Mouse (Mus musculus): ENCODE results near the gene Pdcd4.

Pdcd4 gene

GRCm38 (mm10) chr19:53892061-53892460 is at the start of gene Pdcd4:
Gene Pdcd4, plus strand, starts transcription at chr19:53892231.
- DNase-seq: no peak

GRCm38 (mm10) chr19:53843972-53844371 is 48.1 kb upstream of the Pdcd4 start:
- no peak for DNase-seq

- DNase-seq: no peak
Observed at GRCm38 (mm10) chr19:53848272-53848995, 43.6 kb upstream of the Pdcd4 start.

DNA sequence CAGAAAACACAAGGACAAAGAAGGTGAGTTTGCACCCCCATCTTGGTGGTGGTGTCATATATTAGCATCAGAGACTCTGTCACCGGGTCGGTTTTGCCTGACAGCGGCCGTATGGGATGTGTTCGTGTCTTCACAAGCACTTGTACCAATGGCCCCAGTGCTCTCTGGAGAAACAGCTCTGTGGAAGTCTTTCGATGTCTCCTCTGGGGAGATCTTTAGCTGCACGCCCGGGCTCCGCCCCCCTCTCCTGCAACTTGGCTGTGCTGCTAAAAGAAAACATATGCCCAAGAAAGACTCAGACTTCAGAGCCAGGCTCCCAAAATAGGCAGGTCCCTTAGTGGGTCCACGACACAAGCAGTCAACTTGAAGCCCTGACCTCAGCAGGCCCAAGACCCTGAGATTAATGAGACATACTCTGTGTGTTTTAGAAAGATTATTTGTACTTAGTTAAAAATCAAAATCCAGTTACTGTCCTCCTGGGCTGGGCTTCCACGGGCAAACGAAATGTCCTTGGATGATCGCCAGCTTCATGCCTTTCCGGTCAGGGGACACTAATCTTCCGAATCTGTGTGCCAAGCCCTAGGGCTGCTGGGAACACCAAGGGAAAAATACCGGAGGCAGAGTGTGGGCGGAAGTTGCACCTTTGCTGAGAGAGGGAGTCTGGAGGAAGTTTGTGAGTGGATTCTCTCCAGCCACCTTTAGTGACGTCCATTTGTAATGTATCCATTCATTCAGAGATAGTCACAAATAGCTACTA is 41.7 kb upstream of the Pdcd4 start:
- no peak for DNase-seq

DNA sequence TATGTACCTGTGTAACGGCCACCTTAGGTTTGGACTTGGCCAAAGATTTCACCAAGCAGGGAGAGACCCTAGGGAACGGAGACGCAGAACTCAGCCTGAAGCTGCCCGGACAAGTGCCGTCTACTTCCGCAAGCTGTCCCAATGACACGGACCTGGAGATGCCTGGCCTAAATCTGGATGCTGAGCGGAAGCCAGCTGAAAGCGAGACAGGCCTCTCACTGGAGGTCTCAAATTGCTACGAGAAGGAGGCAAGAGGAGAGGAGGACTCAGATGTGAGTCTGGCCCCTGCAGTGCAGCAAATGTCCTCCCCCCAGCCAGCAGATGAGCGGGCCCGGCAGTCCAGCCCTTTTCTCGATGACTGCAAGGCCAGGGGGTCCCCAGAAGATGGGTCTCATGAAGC is 40.7 kb upstream of the Pdcd4 start:
- no peak for DNase-seq

GRCm38 (mm10) chr19:53851826-53852698 is 40.0 kb upstream of the Pdcd4 start:
- DNase-seq: no peak

DNA sequence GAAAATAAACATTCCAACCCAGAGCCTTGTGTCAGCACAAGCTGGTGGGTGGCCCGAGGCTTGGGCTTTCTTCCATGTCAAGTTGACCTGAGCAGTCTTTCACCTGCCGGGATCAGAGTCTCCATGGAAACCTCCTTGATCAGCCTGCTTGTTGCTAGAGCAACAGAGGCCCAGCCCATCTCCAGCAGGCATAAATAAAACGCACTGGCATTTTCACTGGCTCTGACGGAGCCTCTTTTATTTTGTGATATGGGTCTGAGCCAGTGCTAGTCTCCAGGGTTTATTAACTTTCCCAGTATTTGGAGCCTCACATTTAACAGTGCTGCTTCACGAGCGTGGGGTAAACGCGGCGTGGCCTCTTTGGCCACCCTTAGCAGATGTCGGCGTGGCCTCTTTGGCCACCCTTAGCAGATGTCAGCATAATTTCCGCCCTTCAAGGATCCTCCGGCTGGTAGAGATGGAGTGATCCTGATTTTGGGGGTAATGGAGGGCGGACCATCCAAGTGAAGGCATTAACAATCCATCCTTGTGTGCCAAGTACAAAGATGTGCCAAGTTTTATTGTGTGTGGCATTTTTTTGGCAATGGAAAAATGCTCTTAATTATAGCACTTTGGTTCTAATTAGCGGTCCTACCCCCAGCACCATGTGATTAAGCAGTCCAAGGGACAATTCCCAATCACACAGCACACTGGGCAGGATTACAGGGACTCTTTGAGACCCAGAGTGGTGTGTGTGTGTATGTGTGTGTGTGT is 39.2 kb upstream of the Pdcd4 start:
- DNase-seq: peak; percentile 51

GRCm38 (mm10) chr19:53854978-53855377 is 37.1 kb upstream of the Pdcd4 start:
- no peak for DNase-seq

DNA sequence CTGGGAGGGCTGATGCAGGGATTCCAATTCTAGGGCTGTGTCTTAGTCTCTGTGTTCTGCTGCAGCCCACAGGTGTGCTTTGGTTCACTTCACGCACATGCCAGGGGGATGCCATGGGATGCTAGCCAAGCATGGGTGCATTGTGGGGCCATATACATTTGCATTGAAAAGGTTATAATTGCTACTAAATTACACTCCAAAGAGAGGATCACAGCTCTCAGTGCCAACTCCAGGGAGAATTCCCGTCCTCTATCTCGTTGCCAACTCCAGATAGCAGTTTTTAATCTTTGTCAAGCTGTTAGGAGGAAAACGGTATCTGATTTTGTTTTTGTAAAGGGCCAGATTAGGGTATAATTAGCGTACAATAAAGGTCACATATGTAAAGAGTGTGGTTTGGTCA is 36.2 kb upstream of the Pdcd4 start:
- DNase-seq: no peak

DNA sequence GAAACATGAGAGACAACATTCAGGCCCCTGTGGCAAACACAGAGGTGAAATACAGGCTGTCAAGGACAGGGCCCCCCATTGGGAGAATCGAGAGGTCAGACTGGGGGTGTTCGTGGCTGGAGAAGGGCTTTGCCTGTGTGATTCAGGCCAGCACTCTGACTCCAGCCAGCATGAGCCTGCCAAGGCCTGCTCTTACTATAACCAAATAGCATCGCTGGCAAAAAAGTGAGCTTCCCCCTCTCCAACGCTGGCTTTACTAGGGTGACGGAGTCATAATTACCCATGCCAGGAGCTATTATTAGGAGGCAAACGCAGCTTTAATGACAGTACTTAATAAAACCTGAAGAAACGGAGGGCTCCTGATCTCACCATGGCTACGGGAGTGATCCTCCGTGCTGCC is 35.2 kb upstream of the Pdcd4 start:
- DNase-seq: no peak

- DNase-seq: no peak
Observed at GRCm38 (mm10) chr19:53857962-53858361, 34.1 kb upstream of the Pdcd4 start.

GRCm38 (mm10) chr19:53859149-53859548 is 32.9 kb upstream of the Pdcd4 start:
- DNase-seq: no peak

DNA sequence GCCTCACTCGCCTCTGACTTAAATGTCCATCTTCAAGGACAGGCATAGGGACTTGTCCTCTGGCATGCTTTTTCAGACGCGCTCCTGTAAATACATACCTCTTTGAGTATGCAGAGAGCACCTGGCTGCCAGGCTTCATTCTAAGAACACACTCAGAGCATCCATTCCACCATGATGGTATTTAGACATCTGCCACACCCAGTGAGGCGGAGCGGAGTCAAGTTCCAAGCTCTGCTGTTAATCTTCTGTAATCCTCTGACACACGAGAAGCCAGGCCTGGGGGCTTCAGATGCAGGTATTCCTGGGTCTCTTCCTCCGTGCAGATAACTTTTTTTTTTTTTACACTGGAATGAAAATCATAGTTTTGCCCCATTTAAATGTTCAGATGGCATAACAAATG is 32.4 kb upstream of the Pdcd4 start:
- DNase-seq: no peak

DNA sequence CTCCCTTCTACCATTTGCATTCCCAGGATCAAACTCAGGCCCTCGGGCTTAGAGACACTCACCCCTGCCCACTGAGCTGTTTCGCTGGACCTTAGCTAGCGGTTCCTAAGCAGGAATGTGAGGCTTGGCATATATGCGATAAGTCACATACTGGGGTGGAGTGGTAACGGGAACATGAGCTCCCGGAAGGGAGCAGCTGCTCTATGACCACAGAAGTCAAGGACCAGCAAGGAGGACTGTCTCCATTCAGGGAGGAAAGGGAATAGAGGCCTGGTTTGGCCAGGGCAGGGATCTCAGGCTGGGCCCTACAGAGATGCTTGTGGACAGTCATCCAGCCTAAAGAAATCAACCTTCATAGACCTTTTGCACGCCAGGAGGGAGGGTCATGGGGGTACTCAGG is 30.7 kb upstream of the Pdcd4 start:
- DNase-seq: no peak

DNA sequence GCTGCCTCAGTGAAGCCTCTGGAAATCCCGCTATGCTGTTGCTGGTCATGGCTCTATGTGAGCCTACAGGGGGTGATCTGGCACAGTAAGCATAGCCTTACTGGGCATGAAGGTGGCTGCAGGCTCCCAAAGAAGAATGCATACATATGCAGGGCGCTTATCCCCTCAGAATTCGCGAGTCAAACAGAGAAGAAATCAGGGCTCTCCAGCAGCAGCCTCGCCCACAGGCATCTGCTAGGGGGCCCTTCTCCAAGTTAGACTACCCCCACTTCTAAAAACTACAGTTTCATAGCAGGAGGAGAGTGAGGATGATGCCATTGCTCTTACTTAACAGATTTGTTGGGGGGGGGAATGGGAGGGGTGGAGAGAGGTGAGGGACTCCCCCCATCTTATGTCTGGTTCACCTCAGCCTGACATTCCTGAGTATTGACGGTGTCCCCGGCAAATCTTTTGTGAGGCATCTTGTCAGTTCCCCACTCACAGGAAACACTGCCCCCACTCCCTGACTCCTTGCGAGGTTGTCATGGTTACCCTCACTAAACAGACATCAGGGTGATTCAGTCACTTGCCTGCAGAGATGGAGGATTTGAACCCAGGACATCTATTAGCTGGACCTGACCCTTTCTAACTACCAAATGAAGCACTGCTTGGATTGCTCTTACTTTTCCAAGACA is 29.3 kb upstream of the Pdcd4 start:
- DNase-seq: no peak

- DNase-seq: no peak
Observed at GRCm38 (mm10) chr19:53867238-53867637, 24.8 kb upstream of the Pdcd4 start.

DNA sequence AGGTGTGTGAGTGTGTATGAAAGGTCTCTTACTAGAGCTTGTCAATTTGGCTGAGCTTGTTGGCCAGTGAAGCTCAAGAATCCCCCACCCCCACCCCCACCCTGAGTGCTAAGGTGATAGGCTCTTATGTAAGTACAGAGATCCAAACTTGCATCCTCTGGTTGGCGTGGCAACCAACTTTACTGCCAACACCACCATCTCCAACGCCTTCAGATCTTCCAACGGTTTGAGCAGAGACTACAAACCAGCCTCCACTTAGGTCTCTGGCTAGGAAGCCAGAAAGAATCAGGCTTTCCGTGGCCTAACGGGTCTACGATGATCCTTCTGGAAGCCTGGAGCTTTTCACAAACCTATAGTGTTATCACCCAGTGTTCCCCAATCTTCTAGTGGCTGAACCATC is 23.9 kb upstream of the Pdcd4 start:
- no peak for DNase-seq

- DNase-seq: no peak
Observed at GRCm38 (mm10) chr19:53868796-53869195, 23.2 kb upstream of the Pdcd4 start.

- DNase-seq: no peak
Observed at GRCm38 (mm10) chr19:53869427-53870385, 22.3 kb upstream of the Pdcd4 start.

DNA sequence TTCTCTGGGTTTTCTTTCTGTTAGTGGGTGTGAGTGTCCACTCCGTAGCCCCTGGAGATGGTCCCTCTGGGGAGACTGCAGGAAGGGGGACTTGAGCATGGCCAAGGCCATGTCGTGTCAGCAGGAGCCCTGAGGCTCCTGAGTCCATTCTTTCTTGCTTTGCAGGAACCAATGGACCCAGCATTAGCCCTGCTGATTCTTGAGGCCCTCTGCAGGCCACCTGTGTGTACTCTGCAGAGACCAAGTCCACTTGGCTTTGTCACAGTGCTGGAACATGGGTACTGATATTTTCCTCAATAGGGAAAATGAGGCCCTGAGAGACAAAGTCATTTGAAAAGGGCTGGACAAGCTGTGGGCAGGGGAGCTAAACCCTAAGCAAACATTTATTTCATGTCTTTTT is 21.5 kb upstream of the Pdcd4 start:
- no peak for DNase-seq

DNA sequence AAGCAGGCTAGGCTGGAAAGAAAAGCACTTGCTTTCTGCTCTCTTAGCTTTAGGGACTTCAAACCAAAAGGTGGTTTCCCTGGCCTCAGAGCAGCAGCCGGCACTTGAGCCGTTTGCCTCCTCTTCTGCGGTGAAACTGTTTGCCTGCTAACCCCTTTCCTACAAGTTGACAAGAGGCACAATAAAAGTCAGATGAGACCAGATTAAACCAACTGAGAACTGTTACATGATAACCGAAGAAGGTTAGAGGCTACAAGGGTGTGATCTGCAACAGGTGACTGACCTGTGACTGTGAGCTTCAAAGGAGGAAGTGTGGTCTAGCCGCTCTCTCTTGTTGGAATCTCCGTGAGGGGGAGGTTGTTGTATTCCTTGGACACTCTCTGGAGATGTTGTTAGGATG is 20.5 kb upstream of the Pdcd4 start:
- DNase-seq: no peak
